Mouse (Mus musculus): ENCODE results near the gene Gabarapl2. TPM values are rescaled to one million over a fixed set of nuclear protein-coding genes. Genes with fewer than 3 reads are reported as not detected.
A peak's percentile ranks its signal among the peaks of the same experiment; 100 is the strongest.

The Gabarapl2 gene
- polyA plus RNA-seq (2016; fragmentation: Nextera tagmentation; extraction: Ambion mirVana) = 204 and 213 TPM in 2 replicates

- Histone ChIP-seq H3K9me3 (no peaks in the 10 kb centered on the region), H3K4me3 (peak within 1 kb of the TSS; percentile 100), H3K27ac (peak within 1 kb of the TSS; percentile 91), H3K4me1 (peaks cover 23% of the 10 kb centered on the region), H3K27me3 (ENCODE audit: poor library complexity, severe bottlenecking) (no peaks in the 10 kb centered on the region), H3K36me3 (replicated peaks) (peaks cover 36% of the 10 kb centered on the region)
- WGBS = under 1% methylated on average over 65 of the region's 65 CpGs
- peak; percentile 95 for DNase-seq (ENCODE audit: extremely low spot score, low spot score)
These were observed at the start of gene Gabarapl2 for GRCm38 (mm10) chr8:111940171-111941100. Gabarapl2 (plus strand) TSS chr8:111940703.

GRCm38 (mm10) chr8:111890911-111891303, 49.6 kb upstream of the Gabarapl2 start:
- 57% methylated on average over 6 of the region's 6 CpGs for WGBS
- no peak for DNase-seq (ENCODE audit: extremely low spot score, low spot score)
- H3K27me3 ChIP-seq (ENCODE audit: poor library complexity, severe bottlenecking) = peaks cover 65% of the 10 kb centered on the region
- no peaks in the 10 kb centered on the region for H3K9me3 ChIP-seq
- no peaks in the 10 kb centered on the region for H3K36me3 ChIP-seq (replicated peaks)
- no peak overlapping the region for H3K4me3 ChIP-seq
- H3K27ac ChIP-seq = no peak overlapping the region
- H3K4me1 ChIP-seq = peaks cover 16% of the 10 kb centered on the region

GRCm38 (mm10) chr8:111891983-111892382, 48.5 kb upstream of the Gabarapl2 start:
- WGBS = 42% methylated on average over 8 of the region's 8 CpGs
- DNase-seq (ENCODE audit: extremely low spot score, low spot score) = no peak
- peaks cover 56% of the 10 kb centered on the region for H3K27me3 ChIP-seq (ENCODE audit: poor library complexity, severe bottlenecking)

GRCm38 (mm10) chr8:111892615-111893014, 47.9 kb upstream of the Gabarapl2 start:
- no peak for DNase-seq (ENCODE audit: extremely low spot score, low spot score)
- H3K9me3 ChIP-seq = no peaks in the 10 kb centered on the region
- H3K4me1 ChIP-seq = peaks cover 16% of the 10 kb centered on the region
- H3K27ac ChIP-seq = no peak overlapping the region
- H3K4me3 ChIP-seq = no peak overlapping the region
- H3K27me3 ChIP-seq (ENCODE audit: poor library complexity, severe bottlenecking) = peaks cover 49% of the 10 kb centered on the region
- WGBS = 70% methylated on average over 5 of the region's 5 CpGs
- no peaks in the 10 kb centered on the region for H3K36me3 ChIP-seq (replicated peaks)

More at GRCm38 (mm10) chr8:111891983-111892382, 48.5 kb upstream of the Gabarapl2 start:
- Histone ChIP-seq H3K36me3 (replicated peaks) (no peaks in the 10 kb centered on the region), H3K4me3 (no peak overlapping the region), H3K9me3 (no peaks in the 10 kb centered on the region), H3K27ac (no peak overlapping the region), H3K4me1 (peaks cover 16% of the 10 kb centered on the region)

- Histone ChIP-seq H3K4me1 (peaks cover 15% of the 10 kb centered on the region), H3K4me3 (no peak overlapping the region), H3K27ac (no peak overlapping the region), H3K36me3 (replicated peaks) (no peaks in the 10 kb centered on the region), H3K9me3 (no peaks in the 10 kb centered on the region), H3K27me3 (ENCODE audit: poor library complexity, severe bottlenecking) (peaks cover 27% of the 10 kb centered on the region)
- WGBS = 83% methylated on average over 7 of the region's 7 CpGs
- DNase-seq (ENCODE audit: extremely low spot score, low spot score) = no peak
These were observed 45.5 kb upstream of the Gabarapl2 start for GRCm38 (mm10) chr8:111894955-111895354.

- no peaks in the 10 kb centered on the region for H3K9me3 ChIP-seq
- 39% methylated on average over 10 of the region's 10 CpGs for WGBS
- no peaks in the 10 kb centered on the region for H3K36me3 ChIP-seq (replicated peaks)
- peaks cover 12% of the 10 kb centered on the region for H3K4me1 ChIP-seq
- DNase-seq (ENCODE audit: extremely low spot score, low spot score) = no peak
- no peak overlapping the region for H3K27ac ChIP-seq
- no peak overlapping the region for H3K4me3 ChIP-seq
- H3K27me3 ChIP-seq (ENCODE audit: poor library complexity, severe bottlenecking) = no peaks in the 10 kb centered on the region
These were observed 41.9 kb upstream of the Gabarapl2 start for GRCm38 (mm10) chr8:111898586-111898985.

GRCm38 (mm10) chr8:111902080-111902479, 38.4 kb upstream of the Gabarapl2 start:
- H3K4me3 ChIP-seq = no peak overlapping the region
- H3K4me1 ChIP-seq = peaks cover 12% of the 10 kb centered on the region
- no peaks in the 10 kb centered on the region for H3K36me3 ChIP-seq (replicated peaks)
- H3K9me3 ChIP-seq = no peaks in the 10 kb centered on the region
- H3K27me3 ChIP-seq (ENCODE audit: poor library complexity, severe bottlenecking) = no peaks in the 10 kb centered on the region
- H3K27ac ChIP-seq = no peak overlapping the region
- DNase-seq (ENCODE audit: extremely low spot score, low spot score) = no peak
- 32% methylated on average over 5 of the region's 5 CpGs for WGBS

GRCm38 (mm10) chr8:111905500-111906121, 34.9 kb upstream of the Gabarapl2 start:
- peaks cover 24% of the 10 kb centered on the region for H3K4me1 ChIP-seq
- peaks cover 28% of the 10 kb centered on the region for H3K27me3 ChIP-seq (ENCODE audit: poor library complexity, severe bottlenecking)
- no peaks in the 10 kb centered on the region for H3K9me3 ChIP-seq
- 75% methylated on average over 7 of the region's 8 CpGs for WGBS
- no peak overlapping the region for H3K27ac ChIP-seq
- DNase-seq (ENCODE audit: extremely low spot score, low spot score) = no peak
- no peaks in the 10 kb centered on the region for H3K36me3 ChIP-seq (replicated peaks)
- no peak overlapping the region for H3K4me3 ChIP-seq

- Histone ChIP-seq H3K9me3 (no peaks in the 10 kb centered on the region), H3K36me3 (replicated peaks) (peaks cover 20% of the 10 kb centered on the region; the same call in 1 of the 2 replicates), H3K27ac (peak within 1 kb of the TSS; percentile 75), H3K4me3 (peak within 1 kb of the TSS; percentile 57), H3K27me3 (ENCODE audit: poor library complexity, severe bottlenecking) (peaks cover 55% of the 10 kb centered on the region), H3K4me1 (peaks cover 24% of the 10 kb centered on the region)
- WGBS = 3% methylated on average over 46 of the region's 47 CpGs
- DNase-seq (ENCODE audit: extremely low spot score, low spot score) = peak; percentile 46
These were observed 30.7 kb upstream of the Gabarapl2 start, which contains the start of gene Chst5 for GRCm38 (mm10) chr8:111909621-111910450. Chst5 (minus strand) TSS chr8:111910447.

GRCm38 (mm10) chr8:111911572-111911971, 28.9 kb upstream of the Gabarapl2 start:
- DNase-seq (ENCODE audit: extremely low spot score, low spot score) = no peak
- peaks cover 24% of the 10 kb centered on the region for H3K4me1 ChIP-seq
- 52% methylated on average over 7 of the region's 7 CpGs for WGBS
- H3K36me3 ChIP-seq (replicated peaks) = peaks cover 28% of the 10 kb centered on the region
- no peaks in the 10 kb centered on the region for H3K9me3 ChIP-seq
- no peak overlapping the region for H3K4me3 ChIP-seq
- H3K27me3 ChIP-seq (ENCODE audit: poor library complexity, severe bottlenecking) = peaks cover 55% of the 10 kb centered on the region
- H3K27ac ChIP-seq = no peak overlapping the region

GRCm38 (mm10) chr8:111912860-111913432, 27.6 kb upstream of the Gabarapl2 start:
- peaks cover 24% of the 10 kb centered on the region for H3K4me1 ChIP-seq
- peak overlapping the region; percentile 15; the same call in 1 of the 2 replicates for H3K27ac ChIP-seq
- 32% methylated on average over 12 of the region's 12 CpGs for WGBS
- peaks cover 53% of the 10 kb centered on the region for H3K27me3 ChIP-seq (ENCODE audit: poor library complexity, severe bottlenecking)
- H3K36me3 ChIP-seq (replicated peaks) = peaks cover 36% of the 10 kb centered on the region
- H3K9me3 ChIP-seq = no peaks in the 10 kb centered on the region
- DNase-seq (ENCODE audit: extremely low spot score, low spot score) = no peak
- H3K4me3 ChIP-seq = no peak overlapping the region; the same call in 1 of the 2 replicates

GRCm38 (mm10) chr8:111919663-111920062, 20.8 kb upstream of the Gabarapl2 start:
- no peaks in the 10 kb centered on the region for H3K27me3 ChIP-seq (ENCODE audit: poor library complexity, severe bottlenecking)
- no peak overlapping the region for H3K4me3 ChIP-seq
- no peaks in the 10 kb centered on the region for H3K4me1 ChIP-seq
- no peak overlapping the region for H3K27ac ChIP-seq
- peaks cover 25% of the 10 kb centered on the region for H3K36me3 ChIP-seq (replicated peaks)
- H3K9me3 ChIP-seq = no peaks in the 10 kb centered on the region
- 84% methylated on average over 2 of the region's 2 CpGs for WGBS
- DNase-seq (ENCODE audit: extremely low spot score, low spot score) = no peak

Data from forebrain, embryonic 10.5 days (tissue).